Mouse (Mus musculus): Measurements from ENCODE around the gene Gpn3.

The Gpn3 gene

DNA sequence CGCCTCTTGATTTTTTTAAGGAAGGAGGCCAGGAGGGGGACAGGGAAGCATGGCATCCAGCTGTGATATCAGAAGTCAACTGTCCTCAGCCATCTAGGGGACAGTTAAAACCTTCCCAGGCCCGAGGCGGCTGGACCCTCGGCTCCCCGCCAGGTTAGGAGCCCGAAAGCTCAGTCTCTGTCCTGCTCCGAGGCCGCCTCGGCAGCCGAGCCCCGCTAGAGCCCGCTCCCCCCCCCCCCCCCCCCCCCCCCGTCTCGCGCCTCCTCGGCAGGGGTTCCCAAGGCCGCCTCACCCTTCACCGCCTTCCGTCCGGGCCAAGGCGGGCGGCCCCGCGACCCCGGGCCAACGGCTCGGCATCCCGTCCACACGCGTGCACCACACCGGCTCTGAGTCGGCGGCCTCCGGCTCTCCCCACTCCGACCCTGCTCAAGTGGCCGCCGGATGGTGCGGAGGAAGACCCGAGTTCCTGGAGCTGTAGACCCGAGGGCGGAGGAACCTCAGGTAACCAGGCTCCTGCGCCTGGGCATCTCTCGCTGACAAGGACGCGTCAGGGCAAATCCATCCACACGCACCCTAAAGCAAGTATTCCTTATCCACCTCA is at the start of gene Gpn3:
TSS of gene Gpn3 (plus strand) at position 286 of the 601 bp plus-strand sequence.
- DNase-seq (ENCODE audit: low read depth): no peak

DNA sequence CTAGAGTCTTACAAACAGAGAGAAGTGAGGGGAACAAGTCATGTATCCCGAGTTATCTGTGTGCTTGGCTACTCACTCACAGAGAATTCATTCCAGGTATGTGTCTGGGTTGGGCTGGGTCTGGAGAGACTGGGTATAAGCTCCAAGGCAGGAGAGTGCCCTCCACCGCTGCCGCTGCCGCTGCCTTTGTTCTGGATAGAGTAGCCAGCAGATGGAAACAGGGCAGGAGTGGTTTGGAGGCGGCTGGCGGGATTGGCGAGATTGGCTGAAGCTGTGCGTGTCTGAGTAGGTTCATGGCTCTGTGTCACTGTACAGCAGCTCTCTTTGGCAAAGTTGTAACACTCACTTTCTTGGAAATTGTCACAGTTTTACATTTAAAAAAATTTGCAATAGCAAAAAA is 48.2 kb upstream of the Gpn3 start:
- no peak for DNase-seq (ENCODE audit: low read depth)

DNA sequence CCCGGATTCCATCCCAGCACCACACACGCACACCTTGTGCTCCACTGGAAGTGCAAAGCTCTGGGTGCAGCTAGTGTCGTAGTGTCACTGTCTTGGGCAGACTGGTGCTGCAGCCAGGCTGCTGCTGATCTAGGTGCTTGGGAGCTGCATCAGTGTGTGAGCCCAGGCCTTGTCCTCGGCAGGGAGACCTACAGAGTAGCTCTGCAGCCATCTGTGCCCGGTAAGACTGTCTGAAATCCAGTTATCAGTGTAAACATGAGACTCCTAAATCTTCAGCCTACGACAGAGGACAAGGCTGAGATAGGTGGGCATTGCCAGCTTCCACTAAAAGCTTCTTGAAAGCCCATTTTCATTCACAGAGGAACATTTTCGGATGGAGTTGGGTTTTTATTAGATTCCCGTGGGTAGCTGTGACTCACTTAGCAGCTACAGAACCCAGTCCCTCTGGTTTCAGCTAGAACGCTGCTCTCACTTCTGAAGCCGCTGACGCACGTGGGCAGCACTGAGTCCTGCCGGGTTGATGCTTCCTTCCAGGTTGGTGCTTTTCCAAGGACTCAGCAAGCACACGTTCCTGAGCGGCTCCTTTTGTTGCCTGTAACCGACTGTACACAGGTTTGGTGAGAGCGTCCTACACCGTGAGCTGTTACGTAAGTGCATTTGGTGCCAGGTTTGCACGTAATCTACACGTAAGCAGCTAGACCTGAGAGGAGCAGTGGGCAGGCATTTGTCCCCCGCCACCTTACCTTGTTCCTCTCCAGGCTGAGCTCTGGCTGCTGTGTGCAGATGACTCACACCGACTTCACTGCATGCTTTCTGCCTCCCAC is 46.9 kb upstream of the Gpn3 start:
- no peak for DNase-seq (ENCODE audit: low read depth)

DNA sequence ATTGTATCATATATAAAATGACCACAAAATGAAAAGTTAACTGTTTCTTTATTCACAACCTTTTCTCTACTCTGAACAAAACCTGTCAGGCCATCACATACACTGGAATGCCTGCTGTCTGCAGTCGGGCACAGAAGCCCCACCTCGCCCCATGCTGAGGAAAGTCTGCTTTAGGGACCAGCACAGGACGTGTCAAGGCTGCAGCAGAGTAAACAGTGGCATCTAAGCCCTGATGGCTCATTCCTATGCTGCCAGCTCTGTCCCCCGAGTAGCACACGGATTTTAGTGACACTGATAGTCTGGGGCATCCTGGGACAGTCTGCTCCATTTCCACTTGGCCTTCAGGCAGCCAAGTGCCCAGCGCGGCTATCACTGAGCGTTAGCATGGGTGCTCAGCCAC is 46.2 kb upstream of the Gpn3 start:
- DNase-seq (ENCODE audit: low read depth): no peak

DNA sequence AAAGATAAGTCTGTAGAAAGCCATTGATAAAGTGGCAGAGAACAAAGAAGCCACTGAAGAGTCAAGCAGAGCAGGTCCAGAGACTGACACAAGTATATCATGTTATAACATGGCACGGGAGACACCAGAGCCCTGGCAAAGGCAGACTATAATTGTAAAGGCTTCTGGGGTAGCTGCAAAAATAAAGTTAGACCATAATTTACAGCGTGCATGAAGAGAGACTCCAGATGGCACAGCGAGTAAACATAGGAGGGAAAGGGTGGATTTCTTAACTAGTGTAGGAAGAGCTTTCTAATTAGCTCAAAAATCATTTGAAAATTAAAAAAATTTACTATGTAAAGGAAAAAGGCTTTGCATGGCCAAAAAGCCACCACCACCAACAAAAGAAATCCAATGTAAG is 44.4 kb upstream of the Gpn3 start:
- no peak for DNase-seq (ENCODE audit: low read depth)

DNA sequence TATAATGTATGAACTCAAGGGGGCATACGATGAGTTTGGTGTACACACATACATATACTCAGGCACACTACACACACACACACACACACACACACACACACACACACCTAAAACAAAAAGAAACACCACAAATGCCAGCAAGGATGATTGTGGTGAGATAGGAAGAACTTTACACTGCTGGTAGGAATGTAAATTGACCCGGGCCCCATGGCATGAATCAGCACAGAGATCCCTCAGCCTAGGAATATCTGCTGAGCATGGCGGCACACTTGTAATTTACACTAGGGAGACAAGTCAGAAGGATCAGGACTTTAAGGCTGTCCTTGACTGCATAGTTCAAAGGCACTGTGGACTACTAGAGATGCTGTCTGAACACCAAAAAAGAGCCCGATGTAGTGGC is 41.4 kb upstream of the Gpn3 start:
- DNase-seq (ENCODE audit: low read depth): no peak

DNA sequence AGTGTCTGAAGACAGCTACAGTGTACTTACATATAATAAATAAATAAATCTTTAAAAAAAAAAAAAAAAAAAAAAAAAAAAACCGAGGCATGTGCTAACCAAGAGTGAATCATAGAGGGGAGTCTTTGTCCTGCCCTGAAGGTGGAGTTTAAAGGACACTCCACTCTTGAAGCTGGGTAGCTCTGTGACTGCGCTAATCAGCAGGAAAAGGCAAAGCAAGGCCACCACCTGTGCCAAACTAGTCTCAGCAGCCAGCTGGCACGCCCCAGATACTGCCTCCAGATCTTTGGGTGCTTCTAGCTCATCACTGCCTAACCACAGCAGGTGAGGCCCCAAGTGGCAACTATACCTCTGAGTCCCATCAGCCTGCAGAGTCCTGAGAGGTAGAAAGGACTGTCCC is 37.0 kb upstream of the Gpn3 start:
- no peak for DNase-seq (ENCODE audit: low read depth)

DNA sequence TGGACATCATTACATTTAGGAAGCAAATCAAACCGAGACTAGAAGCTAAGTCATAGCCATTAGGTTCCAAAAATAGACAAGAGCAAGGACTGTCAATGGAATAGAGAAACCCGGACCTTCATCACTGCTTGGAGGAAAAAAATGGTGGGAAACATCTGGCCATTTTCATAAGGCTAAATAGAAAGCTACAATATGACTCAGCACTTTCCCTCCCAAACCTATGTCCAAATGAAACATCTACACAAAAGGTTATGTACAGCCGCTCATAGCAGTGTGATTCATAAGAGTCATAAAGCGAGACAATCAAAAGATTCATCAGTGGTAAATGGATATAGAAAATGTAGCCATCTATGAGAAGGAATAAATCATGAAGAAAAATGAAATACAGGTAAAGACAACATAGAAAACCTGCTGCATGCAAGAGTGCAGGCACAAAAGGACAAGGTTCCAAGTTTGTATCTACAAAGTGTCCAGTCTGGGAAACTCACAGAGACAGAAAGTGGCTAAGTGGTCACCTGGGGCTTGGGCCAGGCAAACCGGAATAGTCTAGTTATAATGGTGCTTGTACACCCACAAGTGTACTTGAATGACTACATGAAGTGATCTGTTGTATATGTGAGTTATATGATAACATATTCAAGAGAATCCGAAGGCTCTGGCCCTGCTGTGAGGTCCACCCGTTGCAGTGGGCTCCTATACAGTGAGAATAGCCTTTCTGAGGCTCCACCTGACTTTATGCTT is 35.0 kb upstream of the Gpn3 start:
- DNase-seq (ENCODE audit: low read depth): no peak

DNA sequence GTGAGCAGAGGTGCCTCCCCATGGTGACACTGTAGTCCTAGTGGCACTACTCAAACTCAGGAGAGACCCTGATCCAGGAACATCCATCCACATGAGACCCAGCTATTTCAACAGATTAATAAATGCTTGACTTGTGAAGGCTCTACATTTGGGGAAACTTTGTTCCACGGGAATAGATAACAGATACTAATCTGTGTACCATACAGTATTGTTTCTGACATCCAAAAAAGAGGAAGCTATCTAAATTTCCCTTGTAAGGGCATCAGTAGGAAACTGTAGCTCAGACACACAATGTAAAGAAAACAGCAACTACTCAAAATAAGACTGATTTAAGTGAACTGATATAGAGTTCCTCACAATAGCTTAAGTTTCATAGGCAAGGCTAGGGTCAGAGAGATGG is 28.8 kb upstream of the Gpn3 start:
- DNase-seq (ENCODE audit: low read depth): no peak

DNA sequence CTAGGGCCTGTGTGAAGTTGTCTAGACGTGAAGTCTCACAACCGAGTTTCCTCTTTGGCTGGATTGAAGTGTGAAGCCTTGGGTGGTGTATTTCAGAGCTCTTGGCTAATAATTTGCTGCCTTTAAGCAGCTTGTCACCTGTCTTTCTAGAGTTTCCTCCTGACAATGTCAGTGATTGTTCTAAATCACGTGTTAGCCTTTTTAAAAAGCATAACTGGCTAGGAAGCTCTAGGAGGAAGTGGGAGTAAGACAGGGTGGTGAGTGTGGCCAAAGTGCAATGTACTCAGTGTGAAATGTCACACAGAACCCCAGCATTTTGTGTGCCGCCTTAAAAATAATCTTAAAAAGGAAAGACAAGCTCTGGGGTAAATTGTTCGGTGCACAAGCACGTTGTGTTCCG is 27.9 kb upstream of the Gpn3 start:
- no peak for DNase-seq (ENCODE audit: low read depth)

DNA sequence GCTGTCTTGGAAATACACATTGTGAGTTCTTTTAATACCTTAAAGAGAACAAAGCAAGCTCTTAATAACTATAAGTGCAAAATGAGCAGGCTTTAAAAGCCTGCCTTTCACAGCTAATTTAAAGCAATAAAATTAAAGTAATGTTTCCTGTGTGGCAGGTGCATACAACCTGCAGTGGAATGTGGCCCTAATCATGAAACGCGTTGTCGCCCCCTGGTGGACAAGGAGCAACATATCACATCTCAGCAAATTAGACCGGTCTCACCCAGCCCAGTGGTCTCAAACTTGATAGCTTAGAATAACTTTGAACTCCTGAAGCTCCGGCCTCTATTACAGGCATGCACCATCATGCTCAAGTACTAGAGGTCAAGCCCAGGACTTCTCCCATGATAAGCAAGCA is 27.4 kb upstream of the Gpn3 start:
- peak; percentile 92 for DNase-seq (ENCODE audit: low read depth)

DNA sequence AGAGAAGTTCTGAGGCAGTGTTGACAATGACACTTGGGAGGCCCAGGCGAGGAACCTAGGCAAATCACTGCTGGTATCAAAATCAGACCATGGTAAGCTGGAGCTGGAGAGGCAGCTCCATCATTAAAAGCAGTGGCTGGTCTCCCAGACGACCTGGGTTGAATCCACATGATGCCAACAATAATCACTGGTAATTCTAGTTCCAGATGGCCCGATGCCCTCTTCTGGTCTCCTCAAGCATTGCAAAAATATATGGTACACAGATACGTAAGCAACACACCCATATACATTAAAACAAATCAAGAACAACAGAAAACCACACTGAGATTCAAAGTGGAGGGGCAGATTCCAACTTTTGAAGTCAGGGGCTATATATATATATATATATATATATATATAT is 25.9 kb upstream of the Gpn3 start:
- DNase-seq (ENCODE audit: low read depth): peak; percentile 36

DNA sequence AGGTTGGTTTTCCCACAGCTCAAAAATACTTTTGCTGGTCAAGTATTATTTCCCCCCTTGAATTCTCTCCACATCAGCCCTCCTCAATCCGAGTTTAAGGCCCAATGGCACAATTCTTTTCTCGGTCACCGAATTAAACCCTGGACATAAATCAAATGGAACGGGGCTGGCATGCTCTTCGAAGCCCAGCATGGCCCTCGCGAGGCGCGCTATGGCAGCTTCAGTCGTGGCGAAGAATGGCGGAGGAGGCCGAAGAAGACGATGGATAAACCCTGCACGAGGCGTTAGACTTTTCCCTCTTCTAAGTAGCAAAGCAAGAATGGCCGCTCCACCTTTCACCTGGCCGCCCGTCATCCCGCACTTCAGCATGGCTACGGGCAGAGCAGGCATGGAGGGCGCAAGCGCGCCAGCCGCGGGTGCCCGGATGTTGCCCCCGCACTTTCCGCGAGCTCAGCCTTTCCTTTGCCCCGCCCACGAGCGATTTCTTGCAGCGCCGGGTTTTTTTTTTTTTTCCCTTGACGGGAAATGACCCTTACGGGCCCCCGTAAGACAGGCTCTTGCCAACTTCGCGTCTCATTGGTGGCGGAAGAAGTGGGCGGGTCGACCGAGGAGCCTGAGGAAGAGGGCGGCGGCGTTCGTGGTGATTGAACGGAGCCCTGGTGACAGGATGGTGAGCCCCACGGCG is 17.7 kb upstream of the Gpn3 start, which contains the start of the genes Rad9b and Vps29:
TSS of gene Rad9b (minus strand) at position 427 of the 685 bp plus-strand sequence.
TSS of gene Vps29 (plus strand) at position 563 of the 685 bp plus-strand sequence.
- peak; percentile 100 for DNase-seq (ENCODE audit: low read depth)

DNA sequence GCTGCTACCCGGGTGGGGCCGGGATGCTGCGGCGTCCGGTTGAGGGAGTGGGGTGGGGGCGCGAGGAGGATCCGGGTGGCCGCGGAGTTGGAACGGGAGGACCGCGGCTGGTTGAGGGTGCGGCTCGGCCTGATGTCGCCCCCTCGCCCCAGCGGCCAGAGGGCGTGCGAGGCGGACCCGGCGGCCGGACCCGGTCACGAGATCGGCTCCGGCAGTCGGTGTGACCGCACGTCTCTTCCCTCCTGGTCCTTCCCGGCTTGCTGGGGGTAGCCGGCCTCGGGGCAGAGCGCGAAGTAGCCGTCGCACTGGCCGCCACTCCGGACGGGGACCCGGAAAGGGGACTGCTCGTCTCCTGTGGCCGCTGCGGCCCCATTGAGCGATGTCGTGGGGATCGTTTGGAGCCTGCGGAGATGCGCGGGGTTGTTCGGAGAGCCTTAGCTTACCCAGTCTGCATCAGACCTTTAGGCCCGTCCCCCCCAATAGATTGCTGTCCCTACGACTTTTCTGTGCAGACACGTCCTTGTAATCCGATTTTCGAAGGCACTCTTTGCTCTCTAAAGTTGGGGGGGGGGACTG is 17.1 kb upstream of the Gpn3 start:
- no peak for DNase-seq (ENCODE audit: low read depth)

DNA sequence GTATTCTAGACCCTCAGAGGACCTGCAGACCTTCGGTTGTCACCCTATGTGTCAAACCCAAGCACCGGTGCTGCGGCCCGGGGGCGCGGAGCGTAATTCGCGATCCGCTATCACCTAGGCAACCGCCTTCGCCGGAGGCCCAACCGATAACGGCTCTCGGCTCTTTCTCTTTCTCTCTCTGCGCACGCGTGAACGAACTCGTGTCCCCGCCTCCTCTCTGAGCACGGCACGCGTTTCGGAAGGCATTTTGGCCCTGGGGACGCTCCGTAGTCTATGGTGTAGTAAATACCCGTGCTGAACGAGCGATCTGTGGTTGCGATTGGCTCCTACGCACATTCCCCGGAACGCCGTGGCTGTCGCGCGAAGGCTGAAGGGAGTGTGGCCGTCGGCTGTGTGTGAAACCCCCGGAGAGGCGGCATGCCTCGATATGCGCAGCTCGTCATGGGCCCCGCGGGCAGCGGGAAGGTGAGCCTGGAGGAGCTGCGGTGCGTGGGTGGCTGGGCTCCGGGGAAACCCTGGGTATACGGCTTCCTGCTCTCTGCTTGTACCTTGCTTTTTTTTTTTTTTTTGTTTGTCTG is 605 bp downstream of the Gpn3 start, which contains the start of gene Fam216a:
TSS of gene Fam216a (minus strand) at position 173 of the 578 bp plus-strand sequence.
- DNase-seq (ENCODE audit: low read depth): peak; percentile 100

DNA sequence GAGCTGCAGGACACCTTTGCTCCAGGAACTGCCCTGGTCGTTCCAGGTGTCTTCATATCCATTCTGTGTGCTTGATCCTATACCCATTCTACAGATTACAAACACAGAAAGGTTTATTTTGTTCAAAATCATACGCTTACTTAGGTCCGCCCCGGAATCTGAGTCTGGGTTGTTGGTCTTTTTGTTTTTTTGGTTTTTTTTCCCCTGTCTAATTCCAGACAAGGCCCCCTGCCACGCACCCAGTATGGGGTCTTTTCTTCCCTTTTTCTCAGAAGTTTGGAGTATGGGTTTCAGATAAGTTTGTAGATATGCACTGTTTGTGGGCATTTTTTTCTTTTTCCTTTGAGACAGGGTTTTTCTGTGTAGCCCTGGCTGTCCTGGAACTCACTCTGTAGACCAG is 1.2 kb downstream of the Gpn3 start:
- DNase-seq (ENCODE audit: low read depth): no peak

DNA sequence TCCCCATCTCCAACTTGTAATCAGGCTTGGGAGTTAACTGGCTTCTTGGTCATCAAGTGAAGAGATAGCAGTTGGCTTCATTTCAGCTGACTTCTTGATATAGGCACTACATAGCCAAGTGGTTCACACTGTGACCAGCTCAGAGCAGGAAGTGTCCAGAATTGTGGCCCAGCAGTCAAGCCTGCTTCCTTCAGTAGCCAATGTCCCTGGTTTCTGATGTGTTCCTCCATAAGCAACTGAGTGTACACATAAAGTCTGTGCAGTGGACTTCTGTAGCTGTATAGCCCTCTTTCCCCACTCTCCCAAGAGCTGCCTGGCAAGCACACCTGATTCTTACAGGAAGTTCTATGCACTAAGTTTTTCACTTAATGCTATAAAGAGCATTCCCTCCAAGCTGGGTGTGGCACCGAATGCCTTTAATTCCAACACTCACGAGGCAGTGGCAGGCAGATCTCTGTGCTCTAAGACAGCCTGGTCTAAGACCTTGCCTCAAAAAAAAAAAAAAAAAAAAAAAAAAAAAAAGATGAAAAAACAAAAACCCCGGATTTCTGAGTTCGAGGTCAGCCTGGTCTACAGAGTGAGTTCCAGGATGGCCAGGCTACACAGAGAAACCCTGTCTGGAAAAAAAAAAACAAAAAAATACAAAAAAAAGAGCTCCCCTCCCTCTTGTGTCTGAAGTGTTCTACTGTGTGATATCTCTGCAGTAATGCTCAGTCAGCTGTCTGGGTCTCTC is 5.6 kb downstream of the Gpn3 start:
- no peak for DNase-seq (ENCODE audit: low read depth)

DNA sequence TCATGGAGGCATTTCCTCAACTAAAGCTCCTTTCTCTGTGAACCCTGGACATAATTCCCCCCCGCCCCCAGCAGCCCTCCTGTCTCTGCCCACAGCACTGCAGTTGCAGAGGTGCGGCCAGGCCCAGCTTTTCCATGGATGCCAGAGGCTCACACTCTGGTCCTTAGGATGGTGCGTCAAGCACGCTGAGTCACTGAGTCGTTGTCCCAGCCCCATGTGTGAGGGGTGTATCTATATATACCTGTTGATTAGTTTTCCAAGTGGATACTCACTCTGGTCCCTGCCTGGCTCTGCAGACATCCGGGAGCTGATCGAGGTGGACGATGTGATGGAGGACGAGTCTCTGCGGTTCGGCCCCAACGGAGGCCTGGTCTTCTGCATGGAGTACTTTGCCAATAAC is 6.5 kb downstream of the Gpn3 start:
- no peak for DNase-seq (ENCODE audit: low read depth)

DNA sequence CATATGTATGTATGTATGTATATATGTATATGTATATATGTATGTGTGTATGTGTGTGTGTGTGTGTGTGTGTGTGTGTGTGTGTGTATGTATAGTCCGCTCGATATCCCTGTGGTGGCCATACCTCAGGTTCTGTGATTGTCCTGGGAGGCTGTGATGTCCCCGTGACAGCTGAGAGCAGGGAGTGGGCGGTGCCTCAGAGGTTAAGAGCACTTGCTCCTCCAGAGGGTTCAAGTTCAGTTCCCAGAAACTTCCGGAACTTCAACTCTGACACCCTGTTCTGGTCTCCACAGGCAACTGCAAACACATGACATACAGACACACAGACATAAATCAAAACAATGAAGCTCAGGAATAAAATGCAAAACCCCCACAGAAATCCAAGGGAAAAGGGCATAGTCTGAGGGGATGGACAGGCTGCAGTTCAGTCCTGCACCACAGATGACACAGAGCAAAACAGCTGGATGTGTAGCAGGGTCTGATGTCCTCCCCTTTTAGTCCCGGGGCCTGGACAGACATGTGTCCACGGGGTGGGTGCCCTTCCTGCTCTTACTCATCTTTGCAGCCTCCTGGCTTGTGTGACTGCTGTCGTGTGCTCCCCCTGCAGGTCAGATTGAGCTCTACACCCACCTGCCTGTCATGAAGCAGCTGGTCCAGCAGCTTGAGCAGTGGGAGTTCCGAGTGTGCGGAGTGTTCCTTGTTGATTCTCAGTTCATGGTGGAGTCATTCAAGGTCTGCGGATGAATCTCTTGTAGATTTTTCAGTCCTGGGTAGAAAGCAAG is 7.9 kb downstream of the Gpn3 start:
- DNase-seq (ENCODE audit: low read depth): peak; percentile 88

DNA sequence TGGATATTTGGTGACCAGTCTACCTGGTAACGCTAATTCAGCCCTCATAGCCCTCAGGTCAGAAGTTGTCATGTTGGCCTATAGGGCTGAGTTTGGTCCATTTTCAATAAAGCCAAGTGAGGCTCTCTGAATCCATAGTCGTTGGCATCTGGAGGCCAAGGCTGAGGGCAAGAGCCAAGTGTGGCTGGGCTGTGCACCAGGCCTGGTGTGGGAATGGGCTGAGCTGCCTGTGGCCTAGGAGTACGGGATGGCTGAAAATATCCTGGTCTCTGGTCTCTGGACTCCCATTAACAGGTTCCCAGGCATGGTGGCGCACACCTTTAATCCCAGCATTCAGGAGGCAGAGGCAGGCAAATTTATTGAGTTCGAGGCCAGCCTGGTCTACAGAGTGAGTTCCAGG is 18.3 kb downstream of the Gpn3 start:
- no peak for DNase-seq (ENCODE audit: low read depth)
